Mouse (Mus musculus) cerebellum, adult (tissue): ENCODE measurements around the gene Gmfg.

Source experiments
- ATAC-seq: cut with Nextera tagmentation; 2 replicates; pipeline ENCODE4 v1.9.2; 2017; ENCODE audit warnings: mild to moderate bottlenecking, moderate library complexity, mixed read lengths; ENCODE audit not compliant: insufficient number of reproducible peaks, low FRiP score, low TSS enrichment

The Gmfg gene

DNA sequence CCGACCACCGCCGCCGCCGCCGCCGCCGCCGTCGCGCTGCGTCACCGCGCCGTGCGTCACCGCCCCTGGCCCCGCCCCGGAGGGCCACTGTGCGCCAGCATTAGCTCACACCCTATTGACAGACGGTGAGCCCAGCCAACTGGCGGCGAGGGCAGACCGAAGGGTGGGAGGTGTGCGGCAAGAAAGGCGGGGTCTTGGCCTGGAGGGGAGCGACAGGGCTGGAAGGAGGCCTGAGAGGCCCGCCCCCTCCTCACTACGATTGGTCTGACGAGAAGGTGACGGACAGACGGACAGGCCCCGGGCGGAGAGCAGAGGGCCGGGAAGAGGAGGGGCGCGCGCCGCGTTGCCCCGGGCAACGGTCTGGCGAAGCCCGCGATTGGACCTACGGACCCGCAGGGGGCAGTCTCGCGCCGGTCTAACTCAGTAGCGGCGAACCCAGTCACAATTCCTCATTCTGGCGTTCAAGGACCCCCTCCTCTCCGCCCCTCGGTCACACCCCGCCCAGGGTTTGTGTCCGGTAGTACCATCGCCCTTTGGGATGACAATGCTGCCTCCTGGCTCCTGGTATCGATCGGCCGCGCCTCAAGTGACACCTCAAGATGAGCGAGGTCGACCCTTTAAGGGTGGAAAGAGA, 859 bp upstream of the Gmfg start:
- peak; percentile 99 for ATAC-seq

DNA sequence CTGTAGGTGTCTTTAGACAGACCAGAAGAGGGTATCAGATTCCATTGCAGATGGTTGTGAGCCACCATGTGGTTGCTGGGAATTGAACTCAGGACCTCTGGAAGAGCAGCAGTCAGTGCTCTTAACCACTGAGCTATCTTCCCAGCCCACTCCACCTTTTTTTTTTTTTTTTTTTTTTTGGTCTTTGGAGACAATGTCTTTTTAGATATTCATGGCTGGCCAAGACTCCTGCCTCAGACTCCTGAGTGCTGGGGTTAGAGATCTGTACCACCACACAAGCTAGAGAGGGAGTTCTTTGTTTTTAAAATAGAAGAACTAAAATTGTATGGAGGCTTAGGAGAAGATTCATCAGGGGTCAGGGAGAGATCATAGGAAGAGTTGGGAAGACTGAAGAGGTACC, 717 bp downstream of the Gmfg start:
- ATAC-seq: no peak

DNA sequence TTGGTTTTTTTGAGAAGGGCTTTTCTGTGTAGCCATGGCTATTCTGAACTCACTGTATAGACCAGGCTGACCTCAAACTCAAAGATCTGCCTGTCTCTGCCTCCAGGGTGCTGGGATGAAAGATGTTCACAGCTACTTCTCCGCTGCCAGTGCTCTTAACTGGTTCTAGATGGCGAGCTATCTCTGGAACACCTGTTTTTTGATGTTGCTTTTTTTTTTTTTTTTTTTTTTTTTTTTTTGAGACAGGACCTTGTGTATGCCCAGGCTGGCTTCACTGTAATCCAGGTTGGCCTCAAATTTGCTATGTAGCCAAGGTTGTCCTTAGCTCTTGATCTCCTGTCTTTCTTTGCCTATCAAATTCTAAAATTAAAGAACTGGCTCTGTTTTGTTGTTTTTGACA, 1.5 kb downstream of the Gmfg start:
- no peak for ATAC-seq

GRCm38 (mm10) chr7:28440739-28441138, 3.5 kb downstream of the Gmfg start:
- no peak for ATAC-seq

GRCm38 (mm10) chr7:28441776-28442485, 4.7 kb downstream of the Gmfg start:
- ATAC-seq: no peak

DNA sequence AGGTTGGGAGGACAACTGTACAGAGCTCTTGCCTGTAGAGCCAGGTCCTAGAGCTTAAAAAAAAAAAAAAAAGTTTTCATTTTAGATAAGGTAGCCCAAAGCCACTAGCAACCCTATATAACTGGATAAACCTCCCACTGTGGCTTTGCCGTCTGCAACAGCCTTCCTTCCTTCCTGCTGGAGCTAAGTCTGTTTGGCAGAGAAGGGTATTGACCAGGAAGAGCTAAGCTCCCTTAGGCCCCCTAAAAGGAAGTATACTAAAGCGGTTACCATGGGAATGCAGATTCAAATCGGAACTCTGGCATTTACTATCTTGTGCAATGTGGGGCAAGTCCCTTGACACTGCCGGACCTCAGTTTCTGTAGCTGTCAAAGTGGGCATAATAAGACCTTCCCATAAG, 5.4 kb downstream of the Gmfg start:
- ATAC-seq: no peak

GRCm38 (mm10) chr7:28444344-28444974, 7.2 kb downstream of the Gmfg start:
- ATAC-seq: no peak

- no peak for ATAC-seq
Observed at GRCm38 (mm10) chr7:28446446-28446845, 9.2 kb downstream of the Gmfg start.

DNA sequence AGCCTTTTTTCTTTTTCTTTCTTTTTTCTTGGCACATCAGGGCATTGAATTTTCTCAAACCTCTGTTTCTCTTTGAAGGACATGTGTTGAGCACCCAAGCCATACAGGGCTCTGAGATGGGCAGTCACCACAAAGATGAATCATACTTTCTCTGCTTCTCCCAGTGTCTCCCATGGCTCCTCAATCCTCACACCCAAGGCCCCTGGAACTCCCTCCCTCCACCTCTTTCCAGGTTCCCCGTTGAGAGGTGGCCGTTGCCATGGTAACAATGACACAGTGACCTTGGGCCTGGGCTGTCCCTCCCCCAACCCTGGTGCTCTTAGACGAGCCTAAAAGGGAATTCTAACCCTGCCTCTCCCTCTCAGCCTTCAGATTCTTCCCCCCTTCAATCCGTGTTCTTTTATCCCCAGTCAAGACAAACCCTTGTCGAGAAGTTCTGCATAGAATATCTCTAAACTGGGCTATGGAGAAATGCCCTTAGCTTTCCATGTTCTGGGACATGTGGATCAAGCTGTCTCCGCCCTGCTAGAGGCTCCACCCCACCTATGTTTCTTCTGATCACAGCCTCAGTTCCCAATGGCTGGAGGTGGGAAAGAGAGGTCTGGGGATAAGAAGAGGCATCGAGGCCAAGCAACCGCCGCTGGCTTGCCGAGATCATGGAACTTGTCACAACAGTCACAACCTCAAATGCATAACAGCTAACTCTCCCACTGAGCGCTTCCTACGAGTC, 10.0 kb downstream of the Gmfg start:
- no peak for ATAC-seq

DNA sequence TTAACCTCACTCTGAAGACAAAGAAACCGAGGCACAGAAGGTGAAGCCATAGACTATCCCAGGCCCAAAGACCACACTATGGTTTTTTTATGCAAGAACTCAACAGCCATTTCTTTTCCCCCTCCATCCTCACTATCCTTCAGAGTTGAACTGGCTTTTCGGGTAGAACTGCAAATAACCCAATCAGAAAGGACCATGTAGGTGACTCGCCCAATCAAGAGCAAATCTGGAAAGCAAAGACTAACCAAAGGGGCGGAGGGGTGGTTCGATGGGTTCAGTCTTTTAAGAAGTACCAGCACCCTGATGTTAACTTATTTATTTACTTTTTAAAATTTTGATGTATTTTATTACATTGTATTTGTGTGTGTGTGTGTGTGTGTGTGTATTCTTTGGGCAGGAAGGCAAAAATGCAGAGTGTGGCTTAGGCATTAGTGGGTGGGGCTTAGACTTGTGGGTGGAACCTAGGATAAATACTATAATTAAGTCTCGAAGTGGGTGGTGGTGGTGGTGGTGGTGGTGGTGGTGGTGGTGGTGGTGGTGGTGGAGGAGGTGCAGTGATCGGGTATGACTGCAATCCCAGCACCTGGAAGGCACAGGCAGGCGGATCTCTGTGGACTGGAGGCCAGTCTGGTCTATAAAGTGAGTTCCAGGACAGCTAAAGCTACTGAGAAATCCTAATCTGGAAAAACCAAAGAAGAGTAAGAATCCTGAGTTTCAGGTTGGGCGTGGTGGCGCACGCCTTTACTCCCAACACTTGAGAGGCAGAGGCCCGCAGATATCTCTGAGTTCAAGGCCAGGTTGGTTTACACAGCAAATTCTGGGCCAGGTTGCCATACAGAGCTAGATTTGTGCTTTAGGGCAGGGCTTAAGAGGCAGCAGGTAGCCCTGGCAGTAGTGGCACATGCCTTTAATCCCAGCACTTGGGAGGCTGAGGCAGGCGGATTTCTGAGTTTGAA, 10.9 kb downstream of the Gmfg start:
- ATAC-seq: no peak

DNA sequence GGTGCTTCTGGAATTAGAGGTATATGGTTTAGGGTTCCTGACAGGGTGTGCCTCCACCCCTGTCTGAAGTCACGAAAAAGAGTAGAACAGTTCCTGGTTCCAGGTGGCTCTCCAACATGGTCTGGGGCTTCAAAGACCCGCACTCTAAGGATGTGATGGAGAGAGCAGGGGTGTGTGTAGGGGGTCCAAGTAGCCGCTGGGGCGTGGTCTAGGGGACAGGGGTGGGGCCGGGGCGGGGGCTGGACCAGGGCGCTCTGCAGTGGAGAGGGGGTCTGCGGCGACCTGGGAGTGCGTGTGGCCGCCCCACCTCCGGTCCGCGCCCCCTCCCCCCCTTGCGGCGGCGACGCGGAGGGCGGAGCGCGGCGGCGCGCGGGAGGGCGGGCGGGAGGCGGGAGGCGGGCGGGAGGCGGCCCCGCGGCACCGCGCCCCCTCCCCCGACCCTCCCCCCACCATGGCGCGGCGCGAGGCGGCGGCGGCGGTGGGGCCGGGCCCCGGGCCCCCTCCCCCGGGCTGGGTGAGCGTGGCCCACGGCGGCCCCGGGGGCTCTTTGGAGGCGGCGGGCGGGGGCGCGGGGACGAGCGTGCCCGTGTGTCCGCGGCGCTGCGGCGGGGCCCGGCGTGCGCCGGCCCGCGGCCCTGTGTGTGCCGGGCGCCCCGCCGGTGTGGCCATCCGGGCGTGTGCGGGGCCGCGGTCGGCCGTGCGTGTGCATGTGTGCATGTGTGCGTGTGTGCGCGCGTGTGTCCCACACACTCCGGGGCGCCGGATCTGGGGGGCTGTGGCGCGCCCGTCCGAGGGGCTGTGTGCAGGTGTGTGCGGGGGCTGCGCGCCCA, 14.5 kb downstream of the Gmfg start, which contains the start of gene Lrfn1:
Lrfn1 (plus strand) TSS at position 450 of the 830 bp plus-strand sequence.
- peak; percentile 50; the same call in 1 of the 2 replicates for ATAC-seq

GRCm38 (mm10) chr7:28452361-28453005, 15.2 kb downstream of the Gmfg start:
- no peak for ATAC-seq

DNA sequence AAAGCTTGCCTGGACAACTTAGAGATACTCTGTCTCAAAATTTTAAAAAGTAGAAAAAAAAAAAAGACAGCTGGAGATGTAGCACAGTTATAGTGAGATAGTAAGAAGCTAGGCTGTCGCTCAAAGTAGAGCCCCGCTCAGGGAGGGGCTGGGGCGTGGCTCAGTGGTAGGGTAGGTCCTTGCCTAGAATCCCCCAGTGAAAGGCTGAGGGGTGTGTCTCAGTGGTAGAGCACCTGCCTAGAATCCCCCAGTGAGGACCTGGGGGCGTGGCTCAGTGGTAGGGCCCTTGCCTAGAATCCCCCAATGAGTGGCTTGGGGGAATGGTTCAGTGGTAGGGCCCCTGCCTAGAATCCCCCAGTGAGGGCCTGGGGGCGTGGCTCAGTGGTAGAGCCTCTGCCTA, 23.1 kb downstream of the Gmfg start:
- no peak for ATAC-seq

- no peak for ATAC-seq
Observed at GRCm38 (mm10) chr7:28462769-28463168, 25.5 kb downstream of the Gmfg start.

- ATAC-seq: peak; percentile 93
Observed at GRCm38 (mm10) chr7:28464416-28465212, 27.4 kb downstream of the Gmfg start.

DNA sequence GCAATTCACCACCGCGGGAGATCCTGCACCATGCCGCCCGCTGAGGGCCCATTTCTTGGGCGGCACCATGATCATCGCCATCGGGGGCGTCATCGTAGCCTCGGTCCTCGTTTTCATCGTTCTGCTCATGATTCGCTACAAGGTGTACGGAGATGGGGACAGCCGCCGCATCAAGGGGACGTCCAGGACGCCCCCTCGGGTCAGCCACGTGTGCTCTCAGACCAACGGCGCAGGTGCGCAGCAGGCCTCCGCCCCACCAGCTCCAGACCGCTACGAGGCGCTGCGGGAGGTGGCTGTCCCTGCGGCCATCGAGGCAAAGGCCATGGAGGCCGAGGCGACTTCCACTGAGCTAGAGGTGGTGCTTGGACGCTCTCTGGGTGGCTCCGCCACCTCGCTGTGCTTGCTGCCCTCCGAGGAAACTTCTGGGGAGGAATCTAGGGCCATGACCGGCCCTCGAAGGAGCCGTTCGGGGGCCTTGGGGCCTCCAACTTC, 29.5 kb downstream of the Gmfg start:
- no peak for ATAC-seq

DNA sequence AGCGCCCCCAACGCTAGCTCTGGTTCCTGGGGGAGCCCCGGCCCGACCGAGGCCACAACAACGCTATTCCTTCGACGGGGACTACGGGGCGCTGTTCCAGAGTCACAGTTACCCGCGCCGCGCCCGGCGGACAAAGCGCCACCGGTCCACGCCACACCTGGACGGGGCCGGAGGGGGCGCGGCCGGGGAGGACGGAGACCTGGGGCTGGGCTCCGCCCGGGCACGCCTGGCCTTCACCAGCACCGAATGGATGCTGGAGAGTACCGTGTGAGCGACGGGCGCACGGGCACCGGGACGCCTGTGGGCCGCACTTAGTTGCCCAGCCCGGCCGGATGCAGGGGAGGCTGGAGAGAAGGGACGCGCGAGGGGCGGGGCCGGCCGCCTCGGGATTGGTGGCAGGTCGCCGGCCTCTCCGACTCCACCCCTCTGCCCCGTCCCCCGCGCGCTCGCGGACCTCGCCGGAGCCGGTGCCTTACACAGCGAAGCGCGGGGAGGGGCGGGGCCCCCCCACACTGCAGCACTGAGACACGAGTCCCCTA, 30.0 kb downstream of the Gmfg start:
- no peak for ATAC-seq
